Mouse (Mus musculus): ENCODE data around the gene Prkaca. TPM values are rescaled to one million over a fixed set of nuclear protein-coding genes. Genes with fewer than 3 reads are reported as not detected.

Gene Prkaca
- polyA plus RNA-seq, 1 experiment from 2014 or later, result 62.4 TPM

GRCm38 (mm10) chr8:84015833-84016232, 43.0 kb downstream of the Prkaca start:
- 94% methylated on average over 5 of the region's 5 CpGs for WGBS
- peaks cover 6% of the 10 kb centered on the region for H3K4me1 ChIP-seq (replicated peaks; ENCODE audit: control insufficient read depth, insufficient read depth)
- peaks cover 12% of the 10 kb centered on the region; the same call in 1 of the 2 replicates for H3K27me3 ChIP-seq (ENCODE audit: control insufficient read depth, insufficient read depth, low read length)
- H3K36me3 ChIP-seq (ENCODE audit: control insufficient read depth, insufficient read depth, low read length), result no peaks in the 10 kb centered on the region
- no peaks in the 10 kb centered on the region for H3K9me3 ChIP-seq (ENCODE audit: control insufficient read depth, low read length)
- ATAC-seq (ENCODE audit: low FRiP score, low TSS enrichment) (no peak), DNase-seq (ENCODE audit: low spot score) (no peak)
- H3K4me3 ChIP-seq (ENCODE audit: low read depth, low read length), result no peak overlapping the region
- no peak for TF ChIP-seq EP300 (optimal IDR thresholded peaks at IDR 0.05)
- no peak for TF ChIP-seq CTCF (IDR thresholded peaks at IDR 0.05; ENCODE audit: low read depth)
- H3K4me2 ChIP-seq (replicated peaks; ENCODE audit: low read depth), result no peak overlapping the region
- H3K27ac ChIP-seq (replicated peaks), result no peak overlapping the region
- H3K9ac ChIP-seq (ENCODE audit: low read length), result no peak overlapping the region

- Histone ChIP-seq H3K27me3 (ENCODE audit: control insufficient read depth, insufficient read depth, low read length) (no peaks in the 10 kb centered on the region), H3K36me3 (ENCODE audit: control insufficient read depth, insufficient read depth, low read length) (no peaks in the 10 kb centered on the region), H3K9ac (ENCODE audit: low read length) (no peak overlapping the region), H3K4me2 (replicated peaks; ENCODE audit: low read depth) (no peak overlapping the region), H3K9me3 (ENCODE audit: control insufficient read depth, low read length) (no peaks in the 10 kb centered on the region), H3K27ac (replicated peaks) (no peak overlapping the region), H3K4me3 (ENCODE audit: low read depth, low read length) (no peak overlapping the region), H3K4me1 (replicated peaks; ENCODE audit: control insufficient read depth, insufficient read depth) (peaks cover 10% of the 10 kb centered on the region)
- peak; percentile 62 for ATAC-seq (ENCODE audit: low FRiP score, low TSS enrichment)
- no peak for TF ChIP-seq CTCF (IDR thresholded peaks at IDR 0.05; ENCODE audit: low read depth)
- no peak for TF ChIP-seq EP300 (optimal IDR thresholded peaks at IDR 0.05)
- WGBS, result 66% methylated on average over 9 of the region's 9 CpGs
- peak; percentile 53 for DNase-seq (ENCODE audit: low spot score)
Observed at GRCm38 (mm10) chr8:84019738-84020137, 46.9 kb downstream of the Prkaca start.

DNA sequence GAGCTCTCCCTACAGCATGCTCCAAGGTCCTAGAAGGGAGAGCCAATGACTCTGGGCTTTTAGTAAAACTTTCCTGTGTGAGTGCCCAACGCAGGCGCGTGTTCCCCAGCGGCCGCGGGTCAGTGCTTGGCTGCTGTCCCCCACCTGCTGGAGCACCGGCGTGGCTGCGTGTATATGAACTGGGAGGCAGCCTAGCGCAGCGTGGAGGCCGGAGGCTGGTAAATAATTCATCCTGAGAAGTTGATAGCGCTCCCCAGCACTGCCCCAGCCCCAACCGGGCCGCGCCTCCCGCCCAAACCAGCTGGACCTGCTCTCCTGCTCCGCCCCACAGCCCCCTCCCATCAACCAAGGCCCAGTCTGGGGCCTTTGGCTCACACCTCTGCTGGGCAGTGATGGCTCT, 48.3 kb downstream of the Prkaca start, which contains the start of gene Palm3:
Palm3 (plus strand) TSS at position 376 of the 400 bp plus-strand sequence.
- Histone ChIP-seq H3K36me3 (ENCODE audit: control insufficient read depth, insufficient read depth, low read length) (no peaks in the 10 kb centered on the region), H3K4me2 (replicated peaks; ENCODE audit: low read depth) (peak within 1 kb of the TSS; percentile 27), H3K27ac (replicated peaks) (no peak within 1 kb of the TSS), H3K9me3 (ENCODE audit: control insufficient read depth, low read length) (no peaks in the 10 kb centered on the region), H3K27me3 (ENCODE audit: control insufficient read depth, insufficient read depth, low read length) (peaks cover 2% of the 10 kb centered on the region; the same call in 1 of the 2 replicates), H3K9ac (ENCODE audit: low read length) (peak within 1 kb of the TSS; percentile 18; the same call in 1 of the 2 replicates), H3K4me3 (ENCODE audit: low read depth, low read length) (no peak within 1 kb of the TSS), H3K4me1 (replicated peaks; ENCODE audit: control insufficient read depth, insufficient read depth) (peaks cover 13% of the 10 kb centered on the region)
- TF ChIP-seq CTCF (IDR thresholded peaks at IDR 0.05; ENCODE audit: low read depth) (peak; percentile 37), EP300 (optimal IDR thresholded peaks at IDR 0.05) (no peak)
- ATAC-seq (ENCODE audit: low FRiP score, low TSS enrichment), result peak; percentile 70
- 13% methylated on average over 18 of the region's 18 CpGs for WGBS
- peak; percentile 84 for DNase-seq (ENCODE audit: low spot score)

- H3K27ac ChIP-seq (replicated peaks), result no peak overlapping the region
- H3K4me2 ChIP-seq (replicated peaks; ENCODE audit: low read depth), result no peak overlapping the region
- DNase-seq (ENCODE audit: low spot score), result no peak
- peaks cover 2% of the 10 kb centered on the region; the same call in 1 of the 2 replicates for H3K27me3 ChIP-seq (ENCODE audit: control insufficient read depth, insufficient read depth, low read length)
- H3K4me3 ChIP-seq (ENCODE audit: low read depth, low read length), result no peak overlapping the region
- no peaks in the 10 kb centered on the region for H3K9me3 ChIP-seq (ENCODE audit: control insufficient read depth, low read length)
- H3K36me3 ChIP-seq (ENCODE audit: control insufficient read depth, insufficient read depth, low read length), result no peaks in the 10 kb centered on the region
- peak overlapping the region; percentile 18; the same call in 1 of the 2 replicates for H3K9ac ChIP-seq (ENCODE audit: low read length)
- TF ChIP-seq CTCF (IDR thresholded peaks at IDR 0.05; ENCODE audit: low read depth) (no peak), EP300 (optimal IDR thresholded peaks at IDR 0.05) (no peak)
- WGBS, result 47% methylated on average over 12 of the region's 12 CpGs
- 0 out of 2 replicates have a peak, but pooled peaks have one; percentile 2 for ATAC-seq (ENCODE audit: low FRiP score, low TSS enrichment)
- H3K4me1 ChIP-seq (replicated peaks; ENCODE audit: control insufficient read depth, insufficient read depth), result peaks cover 13% of the 10 kb centered on the region
Observed at GRCm38 (mm10) chr8:84021569-84021968, 48.8 kb downstream of the Prkaca start.

DNA sequence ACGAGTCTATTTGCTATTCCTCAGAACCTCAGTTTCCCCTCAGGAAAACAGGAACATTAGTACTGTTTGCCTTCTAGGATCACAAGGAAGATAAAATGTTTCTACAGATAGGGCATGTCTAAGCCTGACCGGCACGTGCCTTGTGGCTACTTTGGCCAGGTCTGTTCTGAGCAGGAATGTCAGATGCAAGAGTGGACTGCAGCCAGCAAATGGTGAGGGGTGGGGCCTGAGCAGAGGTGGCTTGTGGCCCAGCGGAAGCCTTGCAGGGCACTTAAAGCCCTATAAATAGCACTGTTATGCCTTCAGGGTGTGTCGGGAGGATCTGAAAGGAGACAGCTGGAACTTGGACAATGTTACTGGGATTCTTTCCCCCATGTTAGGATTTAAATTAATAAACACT, 50.3 kb downstream of the Prkaca start:
- Histone ChIP-seq H3K4me2 (replicated peaks; ENCODE audit: low read depth) (no peak overlapping the region), H3K9ac (ENCODE audit: low read length) (no peak overlapping the region), H3K36me3 (ENCODE audit: control insufficient read depth, insufficient read depth, low read length) (no peaks in the 10 kb centered on the region), H3K9me3 (ENCODE audit: control insufficient read depth, low read length) (no peaks in the 10 kb centered on the region), H3K4me1 (replicated peaks; ENCODE audit: control insufficient read depth, insufficient read depth) (peaks cover 13% of the 10 kb centered on the region), H3K27me3 (ENCODE audit: control insufficient read depth, insufficient read depth, low read length) (peaks cover 2% of the 10 kb centered on the region; the same call in 1 of the 2 replicates), H3K4me3 (ENCODE audit: low read depth, low read length) (no peak overlapping the region), H3K27ac (replicated peaks) (no peak overlapping the region)
- peak; percentile 46 for DNase-seq (ENCODE audit: low spot score)
- WGBS, result 2% methylated on average over 5 of the region's 5 CpGs
- ATAC-seq (ENCODE audit: low FRiP score, low TSS enrichment), result no peak
- TF ChIP-seq EP300 (optimal IDR thresholded peaks at IDR 0.05), result no peak
- no peak for TF ChIP-seq CTCF (IDR thresholded peaks at IDR 0.05; ENCODE audit: low read depth)

DNA sequence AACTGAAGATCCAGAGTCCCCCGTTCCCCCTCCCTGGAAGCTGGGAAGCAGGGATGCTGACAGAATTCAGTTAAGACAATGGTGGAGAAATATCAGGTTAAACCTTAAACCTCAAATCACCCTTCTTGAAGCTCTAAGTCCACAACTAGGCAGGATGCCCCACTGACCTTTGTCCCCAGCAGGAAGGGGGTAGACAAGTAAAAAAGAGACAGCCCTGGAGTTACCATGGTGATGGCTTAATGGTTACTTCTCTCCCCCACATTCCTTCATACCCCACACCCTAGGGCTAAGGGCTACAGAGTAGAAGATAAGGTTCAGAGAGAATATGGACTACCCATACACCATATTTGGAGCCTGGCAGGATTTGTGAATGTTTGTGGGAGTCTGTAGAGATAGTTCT, 50.8 kb downstream of the Prkaca start:
- WGBS, result 71% methylated on average over 1 of the region's 1 CpGs
- H3K27ac ChIP-seq (replicated peaks), result no peak overlapping the region

More for the DNA sequence above, 50.8 kb downstream of the Prkaca start:
- H3K4me3 ChIP-seq (ENCODE audit: low read depth, low read length), result no peak overlapping the region
- no peaks in the 10 kb centered on the region for H3K9me3 ChIP-seq (ENCODE audit: control insufficient read depth, low read length)
- peaks cover 13% of the 10 kb centered on the region for H3K4me1 ChIP-seq (replicated peaks; ENCODE audit: control insufficient read depth, insufficient read depth)
- H3K27me3 ChIP-seq (ENCODE audit: control insufficient read depth, insufficient read depth, low read length), result peaks cover 2% of the 10 kb centered on the region; the same call in 1 of the 2 replicates
- H3K4me2 ChIP-seq (replicated peaks; ENCODE audit: low read depth), result no peak overlapping the region
- TF ChIP-seq EP300 (optimal IDR thresholded peaks at IDR 0.05) (no peak), CTCF (IDR thresholded peaks at IDR 0.05; ENCODE audit: low read depth) (no peak)
- DNase-seq (ENCODE audit: low spot score) (no peak), ATAC-seq (ENCODE audit: low FRiP score, low TSS enrichment) (no peak)
- H3K9ac ChIP-seq (ENCODE audit: low read length), result no peak overlapping the region
- H3K36me3 ChIP-seq (ENCODE audit: control insufficient read depth, insufficient read depth, low read length), result no peaks in the 10 kb centered on the region

Data from stomach, postnatal 0 days (tissue).